Mouse (Mus musculus) kidney, postnatal 10 days (tissue): ENCODE measurements around the gene Afap1l2.

Experiments used
- DNase-seq: peaks from one replicate; pipeline ENCODE4 v3.0.0; 2021; ENCODE audit warnings: mixed read lengths

Afap1l2 gene

GRCm38 (mm10) chr19:57006841-57007240, 1.2 kb downstream of the Afap1l2 start:
- peak; percentile 35 for DNase-seq

- peak; percentile 72 for DNase-seq
Observed at GRCm38 (mm10) chr19:57005062-57005461, 3.0 kb downstream of the Afap1l2 start.

GRCm38 (mm10) chr19:57003460-57003810, 4.6 kb downstream of the Afap1l2 start:
- DNase-seq, result peak; percentile 80

GRCm38 (mm10) chr19:57002741-57003459, 5.1 kb downstream of the Afap1l2 start:
- peak; percentile 66 for DNase-seq

GRCm38 (mm10) chr19:57001926-57002325, 6.1 kb downstream of the Afap1l2 start:
- DNase-seq, result no peak

GRCm38 (mm10) chr19:57000592-57000991, 7.4 kb downstream of the Afap1l2 start:
- no peak for DNase-seq

- DNase-seq, result no peak
Observed at GRCm38 (mm10) chr19:56999781-57000180, 8.2 kb downstream of the Afap1l2 start.

GRCm38 (mm10) chr19:56998910-56999309, 9.1 kb downstream of the Afap1l2 start:
- DNase-seq, result no peak

- DNase-seq, result peak; percentile 43
Observed at GRCm38 (mm10) chr19:56998331-56998730, 9.7 kb downstream of the Afap1l2 start.

GRCm38 (mm10) chr19:56997164-56997599, 10.8 kb downstream of the Afap1l2 start:
- DNase-seq, result peak; percentile 89

GRCm38 (mm10) chr19:56995441-56995840, 12.6 kb downstream of the Afap1l2 start:
- DNase-seq, result peak; percentile 32

GRCm38 (mm10) chr19:56994653-56995052, 13.4 kb downstream of the Afap1l2 start:
- DNase-seq, result peak; percentile 61

- DNase-seq, result peak; percentile 62
Observed at GRCm38 (mm10) chr19:56993763-56994162, 14.3 kb downstream of the Afap1l2 start.

- DNase-seq, result peak; percentile 12
Observed at GRCm38 (mm10) chr19:56992978-56993545, 15.0 kb downstream of the Afap1l2 start.

GRCm38 (mm10) chr19:56990367-56991111, 17.5 kb downstream of the Afap1l2 start:
- peak; percentile 63 for DNase-seq

- DNase-seq, result peak; percentile 54
Observed at GRCm38 (mm10) chr19:56989171-56989570, 18.9 kb downstream of the Afap1l2 start.

GRCm38 (mm10) chr19:56984229-56984628, 23.8 kb downstream of the Afap1l2 start:
- peak; percentile 74 for DNase-seq

- DNase-seq, result peak; percentile 17
Observed at GRCm38 (mm10) chr19:56983757-56984156, 24.3 kb downstream of the Afap1l2 start.

- no peak for DNase-seq
Observed at GRCm38 (mm10) chr19:56981760-56982159, 26.3 kb downstream of the Afap1l2 start.

- peak; percentile 56 for DNase-seq
Observed at GRCm38 (mm10) chr19:56980803-56981202, 27.2 kb downstream of the Afap1l2 start.

GRCm38 (mm10) chr19:56976962-56977948, 30.8 kb downstream of the Afap1l2 start:
- DNase-seq, result peak; percentile 74

- DNase-seq, result no peak
Observed at GRCm38 (mm10) chr19:56976515-56976914, 31.5 kb downstream of the Afap1l2 start.
